Mouse (Mus musculus) layer of hippocampus, adult 9-10 months (tissue): ENCODE results near the gene Xirp1.

Experiments used
- DNase-seq: peaks from one replicate; pipeline ENCODE4 v3.0.0; 2022; ENCODE audit warnings: low spot score

Xirp1 gene

GRCm38 (mm10) chr9:119970763-119971656 lies 52.4 kb downstream of the Xirp1 start:
- no peak for DNase-seq

GRCm38 (mm10) chr9:119970221-119970620 lies 53.2 kb downstream of the Xirp1 start:
- DNase-seq: no peak

- no peak for DNase-seq
Observed at GRCm38 (mm10) chr9:119969811-119970210, 53.6 kb downstream of the Xirp1 start.

- no peak for DNase-seq
Observed at GRCm38 (mm10) chr9:119966221-119966910, 57.0 kb downstream of the Xirp1 start.

- DNase-seq: no peak
Observed at GRCm38 (mm10) chr9:119965186-119965585, 58.2 kb downstream of the Xirp1 start.

GRCm38 (mm10) chr9:119964206-119964605 lies 59.2 kb downstream of the Xirp1 start:
- DNase-seq: no peak
